In genomic region chr16:21995304-21995703, GRCm38 (mm10) we compare ENCODE assay signal across 8 mouse cellular contexts. TPM values are rescaled to one million over a fixed set of nuclear protein-coding genes. Genes with fewer than 3 reads are reported as not detected.
DNase-seq lines count a peak whose midpoint lies in the region; ATAC-seq and TF ChIP-seq lines count a peak whose summit lies in the region.

Gene Liph (minus strand): TSS chr16:21995663.

- TF ChIP-seq POLR2A in spleen, adult 2 months (IDR thresholded peaks at IDR 0.05; ENCODE audit: low read depth, low read length), result no peak

- no peaks in the 10 kb centered on the region for H3K27me3 ChIP-seq in E14TG2a.4 (ENCODE audit: insufficient read depth, low read length)
- no peaks in the 10 kb centered on the region; the same call in 1 of the 2 replicates for H3K27me3 ChIP-seq in kidney, embryonic 15.5 days
- H3K27me3 ChIP-seq in lung, embryonic 16.5 days (ENCODE audit: control insufficient read depth, insufficient read depth, low read depth, low read length), result no peaks in the 10 kb centered on the region; the same call in 1 of the 2 replicates
- no peaks in the 10 kb centered on the region for H3K27me3 ChIP-seq in spleen, adult 2 months (ENCODE audit: control insufficient read depth, insufficient read depth, low read length)

- H3K27ac ChIP-seq in kidney, embryonic 15.5 days, result no peak within 1 kb of the TSS
- peak within 1 kb of the TSS; percentile 90 for H3K27ac ChIP-seq in lung, embryonic 16.5 days (ENCODE audit: low read length)
- H3K27ac ChIP-seq in spleen, adult 2 months (ENCODE audit: insufficient read depth, low read length), result no peak within 1 kb of the TSS

- H3K4me1 ChIP-seq in E14TG2a.4 (replicated peaks; ENCODE audit: low read depth, low read length), result peaks cover 51% of the 10 kb centered on the region
- H3K4me1 ChIP-seq in kidney, embryonic 15.5 days, result peaks cover 6% of the 10 kb centered on the region
- peaks cover 15% of the 10 kb centered on the region for H3K4me1 ChIP-seq in lung, embryonic 16.5 days (replicated peaks; ENCODE audit: control insufficient read depth, insufficient read depth, low read length)
- H3K4me1 ChIP-seq in spleen, adult 2 months (ENCODE audit: control insufficient read depth, insufficient read depth, insufficient read length), result no peaks in the 10 kb centered on the region

- H3K4me2 ChIP-seq in kidney, embryonic 15.5 days, result peak within 1 kb of the TSS; percentile 58
- peak within 1 kb of the TSS; percentile 64 for H3K4me2 ChIP-seq in lung, embryonic 16.5 days (ENCODE audit: low read depth, low read length)

- peak within 1 kb of the TSS; percentile 71 for H3K4me3 ChIP-seq in E14TG2a.4 (replicated peaks; ENCODE audit: low read length)
- H3K4me3 ChIP-seq in kidney, embryonic 15.5 days (replicated peaks), result peak within 1 kb of the TSS; percentile 27
- peak within 1 kb of the TSS; percentile 35 for H3K4me3 ChIP-seq in lung, embryonic 16.5 days (ENCODE audit: low read length)
- peak within 1 kb of the TSS; percentile 21; the same call in 1 of the 2 replicates for H3K4me3 ChIP-seq in spleen, adult 2 months (ENCODE audit: extremely low read depth, insufficient read depth, insufficient read length)

- no peak for TF ChIP-seq CTCF in E14TG2a.4 (conservative IDR thresholded peaks at IDR 0.05; ENCODE audit: low read length)
- no peak for TF ChIP-seq CTCF in spleen, adult 2 months (IDR thresholded peaks at IDR 0.05; ENCODE audit: extremely low read depth, insufficient read depth, insufficient read length, insufficient replicate concordance)

- peak; percentile 24 for DNase-seq in brain, adult 2 months (ENCODE audit: low read depth, low spot score)
- DNase-seq in gonadal fat pad, adult 2 months (ENCODE audit: low read depth), result peak; percentile 87
- no peak for DNase-seq in spleen, adult 2 months (ENCODE audit: low read depth in 1 of 2, low spot score in 2 of 2)
- no peak for DNase-seq in frontal cortex, postnatal 10 days (ENCODE audit: low spot score in 2 of 2)
- DNase-seq in ovary, postnatal 10 days (ENCODE audit: low spot score), result no peak

- ATAC-seq in kidney, embryonic 15.5 days (replicated peaks; ENCODE audit: low FRiP score), result no peak
- no peak for ATAC-seq in lung, embryonic 16.5 days (ENCODE audit: low read depth)

- 5% methylated on average over 16 of the region's 16 CpGs for WGBS in kidney, embryonic 15.5 days
- 10% methylated on average over 16 of the region's 16 CpGs for WGBS in lung, embryonic 16.5 days
- 32% methylated on average over 16 of the region's 16 CpGs for WGBS in spleen, adult 2 months

- no peaks in the 10 kb centered on the region for H3K9me3 ChIP-seq in E14TG2a.4 (ENCODE audit: low read length)
- H3K9me3 ChIP-seq in kidney, embryonic 15.5 days (replicated peaks), result no peaks in the 10 kb centered on the region
- H3K9me3 ChIP-seq in lung, embryonic 16.5 days (ENCODE audit: control insufficient read depth, low read length), result no peaks in the 10 kb centered on the region

- H3K9ac ChIP-seq in kidney, embryonic 15.5 days, result 0 out of 2 replicates have a peak within 1 kb of the TSS, but pooled peaks have one; percentile 14
- peak within 1 kb of the TSS; percentile 51 for H3K9ac ChIP-seq in lung, embryonic 16.5 days (ENCODE audit: low read length)

- H3K36me3 ChIP-seq in E14TG2a.4 (ENCODE audit: insufficient read depth, low read length), result 0 out of 2 replicates have a peak, but pooled peaks cover 3% of the 10 kb centered on the region
- no peaks in the 10 kb centered on the region for H3K36me3 ChIP-seq in kidney, embryonic 15.5 days
- H3K36me3 ChIP-seq in lung, embryonic 16.5 days (ENCODE audit: control insufficient read depth, insufficient read depth, low read length), result no peaks in the 10 kb centered on the region
- no peaks in the 10 kb centered on the region for H3K36me3 ChIP-seq in spleen, adult 2 months (ENCODE audit: control insufficient read depth, insufficient read depth, low read length)

RNA-seq across cellular contexts. Expression of gene Liph, which starts in this region (rescaled TPM):
- 0.63 and 0.89 TPM in 2 replicates for polyA plus RNA-seq in gonadal fat pad, adult 2 months (2012; rRNA removed)
- polyA plus RNA-seq in kidney, embryonic 15.5 days (2015; fragmentation: Nextera tagmentation; extraction: Ambion mirVana), result 1.3 and 1.7 TPM in 2 replicates
- 2.7 and 3.6 TPM in 2 replicates for polyA plus RNA-seq in lung, embryonic 16.5 days (2015; fragmentation: Nextera tagmentation; extraction: Ambion mirVana)
- 0.15 and 0.29 TPM in 2 replicates for polyA plus RNA-seq in spleen, adult 2 months (2012; rRNA removed)

Comparison
In these comparisons a context has a peak if more than half of its experiments do, and no peak if none do; other contexts are left out.
1. Peak in DNase-seq in gonadal fat pad, adult 2 months; RNA of the gene not detected or under 1 TPM.
2. H3K4me3 ChIP-seq: peak in every context shown above with its lines; median percentile 71 in E14TG2a.4; 35 in lung, embryonic 16.5 days; 27 in kidney, embryonic 15.5 days; 21 in spleen, adult 2 months.